Mouse (Mus musculus) neutrophil, adult 5-6 weeks (primary cell): ENCODE data around the gene Slc52a3. TPM values are rescaled to one million over a fixed set of nuclear protein-coding genes. Genes with fewer than 3 reads are reported as not detected.
"Not testable (repeated sequence)": the region's sequence is repeated elsewhere in the genome, so short reads cannot be mapped to it uniquely, and the experiment has no call there.

Experiments
- ATAC-seq: fragments of 151-379, 151-347 bp; 2 replicates; pipeline ENCODE4 v1.8.0; 2017; ENCODE audit warnings: mild to moderate bottlenecking, moderate TSS enrichment; ENCODE audit not compliant: insufficient number of reproducible peaks, poor library complexity, low FRiP score, severe bottlenecking; ENCODE audit errors: extremely low read depth
- total RNA-seq: library from RNA; stranded (forward); fragments of 200-1000 nt; gene quantifications from 2 replicates; pipeline ENCODE4 v1.2.3, GENCODE M21; 2017

The Slc52a3 gene
- total RNA-seq, 1 experiment from 2014 or later: 1.4 TPM

DNA sequence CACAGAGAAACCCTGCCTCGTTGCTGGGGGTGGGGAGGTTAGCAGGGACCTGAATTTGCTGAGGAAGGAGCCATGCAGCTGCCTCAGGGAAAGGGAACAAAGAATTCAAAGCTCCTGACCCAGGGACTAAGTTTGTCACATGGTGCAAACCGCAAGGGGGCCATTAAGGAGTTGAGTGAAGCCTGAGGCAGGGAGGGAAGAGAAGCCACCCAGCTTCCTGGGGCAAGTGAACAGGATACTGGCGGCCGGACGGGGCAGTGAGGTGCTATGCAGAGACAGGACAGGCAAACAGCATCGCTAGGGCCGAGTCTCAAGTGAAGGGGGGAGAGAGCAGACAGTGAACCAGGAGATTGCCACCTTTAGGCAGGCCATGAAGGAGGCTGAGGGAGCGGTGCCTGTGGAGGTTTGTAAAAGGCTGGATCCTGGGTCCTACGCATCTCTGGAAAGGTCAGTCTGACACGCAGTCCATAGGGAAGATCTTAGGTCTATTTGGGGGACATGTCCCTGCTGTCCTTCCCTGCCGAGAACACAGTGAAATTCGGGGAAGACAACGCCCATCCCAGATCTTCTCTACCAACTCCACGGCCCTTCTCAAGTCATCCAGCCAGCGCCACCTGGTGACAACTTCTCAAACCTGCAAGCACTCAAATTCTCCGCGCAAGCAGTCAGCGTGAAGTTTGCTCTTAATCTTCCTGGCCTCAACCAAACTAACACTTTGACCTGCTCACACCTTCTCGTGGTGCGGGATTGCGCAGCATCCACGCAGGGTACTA is 1.8 kb upstream of the Slc52a3 start:
- ATAC-seq: peak; percentile 64

DNA sequence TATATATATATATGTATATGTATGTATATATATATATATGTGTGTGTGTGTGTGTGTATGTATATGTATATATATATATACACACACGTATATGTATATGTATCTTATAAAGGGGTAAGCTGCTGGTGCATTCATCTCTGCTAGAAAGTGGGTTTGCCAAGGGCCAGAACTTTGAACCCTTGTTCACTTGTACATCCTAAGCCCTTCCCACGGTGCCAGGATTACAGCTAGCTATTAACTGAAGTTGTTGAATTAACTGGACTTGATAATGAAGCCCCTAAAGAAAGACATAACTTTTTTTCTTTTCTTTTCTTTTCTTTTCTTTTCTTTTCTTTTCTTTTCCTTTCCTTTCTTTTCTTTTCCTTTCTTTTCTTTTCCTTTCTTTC is 872 bp downstream of the Slc52a3 start:
- ATAC-seq: not testable (repeated sequence)

DNA sequence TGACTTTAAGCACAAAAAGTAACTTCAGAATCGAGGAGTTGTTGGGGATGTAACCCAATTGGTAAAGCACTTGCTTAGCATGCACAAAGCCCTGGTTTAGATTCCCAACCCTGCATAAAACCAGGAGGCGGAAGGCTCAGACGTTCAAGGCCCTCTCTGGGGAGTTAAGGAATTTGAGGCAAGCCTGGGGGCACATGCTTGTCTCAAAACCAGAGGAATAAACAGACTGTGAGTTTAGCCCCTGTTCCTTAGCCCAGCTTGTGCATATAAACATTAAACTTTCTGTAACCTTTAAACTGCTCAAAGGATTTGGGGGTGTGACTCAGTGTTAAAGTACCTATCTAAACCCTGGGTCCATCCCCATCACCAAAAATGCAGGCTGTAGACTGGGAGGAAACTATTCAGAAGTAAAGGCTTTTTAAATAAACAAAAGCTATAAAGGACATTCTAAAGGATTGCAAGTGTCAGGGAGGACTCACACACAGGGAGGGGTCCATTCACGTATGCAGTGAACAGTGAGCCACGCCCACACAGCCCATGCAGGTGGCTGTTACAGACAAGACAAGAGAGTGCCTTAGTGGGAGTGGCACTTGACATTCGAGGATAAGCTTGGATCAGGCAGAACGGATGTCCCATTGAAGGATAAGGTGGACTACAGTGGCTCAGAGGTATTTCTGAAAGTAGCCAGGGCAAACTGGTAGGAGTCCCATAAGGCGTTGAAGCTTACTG is 1.6 kb downstream of the Slc52a3 start:
- no peak for ATAC-seq

DNA sequence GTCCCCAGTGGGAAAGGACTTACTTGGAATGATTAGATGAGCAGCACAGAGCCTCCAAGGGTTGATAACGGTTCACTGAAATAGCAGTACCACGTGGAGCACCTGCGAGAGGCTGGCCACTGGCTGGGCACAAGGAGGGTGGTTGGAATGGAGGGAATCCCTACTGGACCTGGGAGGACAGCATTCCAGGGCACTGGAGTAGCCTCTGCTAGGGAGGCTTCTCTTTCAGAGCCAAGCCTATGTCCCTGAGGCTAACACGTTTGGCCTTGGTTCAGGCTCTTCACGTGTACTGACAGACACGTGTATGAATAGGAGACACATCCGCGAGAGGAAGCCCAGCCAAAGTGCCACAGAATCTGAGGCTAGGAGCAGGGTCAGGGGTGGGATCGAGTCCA is 2.2 kb downstream of the Slc52a3 start:
- ATAC-seq: no peak

DNA sequence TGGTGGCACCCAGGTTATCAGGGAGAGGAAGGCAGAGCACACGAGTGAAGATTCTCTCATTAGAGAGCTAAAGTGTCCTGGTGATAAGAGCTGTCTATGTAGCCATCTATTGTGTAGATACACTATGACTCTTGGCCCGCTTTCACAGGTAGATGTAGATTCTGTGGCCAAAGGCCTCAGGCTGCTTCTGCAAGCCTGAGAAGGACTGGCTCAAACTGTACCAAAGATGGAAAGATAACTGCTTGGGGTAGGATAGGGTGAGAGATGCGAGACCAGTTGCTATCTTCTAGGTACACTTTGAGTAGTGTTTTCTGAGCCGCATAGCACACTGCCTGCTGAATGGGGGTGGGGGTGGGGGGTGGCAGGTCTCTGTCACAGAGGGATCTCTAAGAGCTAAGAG is 2.6 kb downstream of the Slc52a3 start:
- ATAC-seq: no peak

DNA sequence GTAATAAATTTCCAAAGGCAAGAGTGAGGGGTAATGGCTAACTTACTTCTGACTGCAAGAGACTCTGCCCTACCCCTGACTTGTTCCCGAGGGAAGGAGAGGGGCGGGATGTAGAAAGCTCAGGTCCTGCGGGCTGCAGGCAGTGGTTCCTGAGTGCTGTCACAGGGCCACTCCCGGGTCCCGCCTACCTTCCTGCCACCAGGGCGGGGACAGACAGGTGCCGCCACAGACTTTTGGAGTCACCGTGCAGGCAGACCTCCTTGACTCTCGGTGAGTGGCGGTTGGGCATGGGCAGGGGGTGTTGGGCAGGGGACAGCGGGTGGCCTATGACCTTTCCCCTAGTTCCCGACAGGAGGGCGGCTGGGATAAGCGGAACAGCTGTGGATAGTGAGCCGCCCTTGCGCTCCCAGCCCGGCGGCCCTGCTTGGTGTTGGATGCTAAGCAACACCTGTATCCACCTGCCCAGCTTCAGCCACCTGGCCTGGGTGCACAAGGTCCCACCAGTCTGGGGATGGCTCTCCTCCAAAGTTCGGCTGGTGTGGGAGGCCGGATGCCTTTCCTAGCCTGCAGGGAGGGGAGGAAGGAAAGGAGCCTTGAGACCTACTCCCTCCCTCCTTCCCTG is 3.5 kb downstream of the Slc52a3 start:
- no peak for ATAC-seq

DNA sequence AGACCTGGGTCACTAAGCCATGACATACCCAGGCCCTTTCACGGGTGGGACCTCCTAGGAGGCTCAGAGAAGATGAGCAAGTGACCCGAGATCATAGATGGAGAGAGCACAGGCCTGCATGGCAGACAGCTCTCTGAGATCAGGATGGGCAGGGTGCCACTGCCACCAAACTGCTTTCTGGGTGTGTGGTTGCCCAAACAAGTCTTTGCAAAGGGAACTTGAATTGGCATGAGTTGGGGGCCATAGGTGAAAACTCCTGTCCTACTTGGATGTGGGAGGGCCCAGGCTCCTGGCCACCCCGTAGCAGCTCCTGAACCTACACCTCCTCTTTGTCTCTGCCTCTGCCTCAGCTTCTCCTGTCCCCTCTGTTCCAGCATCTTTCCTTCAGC is 4.0 kb downstream of the Slc52a3 start:
- ATAC-seq: no peak

DNA sequence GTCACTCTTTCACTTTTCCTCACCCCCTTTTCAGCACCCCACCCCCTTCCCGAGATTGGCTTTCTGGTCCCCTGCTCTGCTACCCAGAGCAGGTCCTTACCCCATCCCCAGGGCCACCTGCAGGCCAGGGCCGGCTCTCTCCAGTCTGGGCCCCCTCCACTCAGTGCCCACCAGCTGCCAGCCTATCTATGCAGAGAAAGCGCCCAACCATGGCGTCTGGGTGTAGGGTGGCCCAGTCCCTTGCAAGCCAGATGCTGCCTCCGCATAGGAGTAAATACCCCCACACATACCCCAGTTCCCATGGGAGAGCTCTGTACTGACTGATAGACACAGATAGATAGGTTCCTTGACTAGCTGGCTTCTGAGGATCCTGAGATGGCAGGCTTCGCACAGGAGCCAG is 4.4 kb downstream of the Slc52a3 start:
- no peak for ATAC-seq

DNA sequence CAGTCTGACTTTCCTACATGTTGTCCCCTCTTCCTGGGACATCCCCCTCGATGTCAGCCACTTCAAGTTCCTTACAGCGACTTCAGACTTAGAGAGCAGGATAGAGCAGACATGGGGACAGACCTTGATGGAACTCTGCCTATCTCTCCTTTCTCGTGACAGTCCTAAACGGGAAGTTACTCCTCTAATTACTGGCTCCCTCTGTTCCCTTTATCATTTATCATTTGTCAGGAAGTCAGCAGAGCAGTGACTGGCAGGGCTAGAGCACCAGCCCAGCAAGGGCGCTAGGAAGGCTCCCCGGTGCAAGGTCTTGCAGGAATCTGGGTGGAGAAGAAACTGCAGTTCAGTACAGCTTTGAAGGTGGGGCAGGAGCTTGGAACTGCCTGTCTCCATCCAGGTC is 6.2 kb downstream of the Slc52a3 start:
- no peak for ATAC-seq

DNA sequence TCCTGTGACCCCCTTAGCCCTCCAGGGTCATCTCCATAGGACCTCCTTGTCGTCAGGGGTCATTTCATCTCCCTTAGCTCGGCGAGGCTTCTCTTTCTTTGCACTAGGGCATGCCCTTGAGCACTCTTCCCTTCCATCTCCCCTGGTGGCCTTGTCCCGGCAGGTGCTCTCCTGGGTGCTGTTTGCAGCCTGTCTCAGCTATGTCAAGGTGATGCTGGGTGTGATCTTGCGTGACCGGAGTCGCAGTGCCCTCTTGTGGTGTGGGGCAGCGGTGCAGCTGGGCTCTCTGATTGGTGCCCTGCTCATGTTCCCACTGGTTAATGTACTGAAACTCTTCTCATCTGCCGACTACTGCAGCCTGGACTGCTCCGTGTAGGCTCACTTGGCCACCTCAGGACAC is 11.5 kb downstream of the Slc52a3 start:
- no peak for ATAC-seq

DNA sequence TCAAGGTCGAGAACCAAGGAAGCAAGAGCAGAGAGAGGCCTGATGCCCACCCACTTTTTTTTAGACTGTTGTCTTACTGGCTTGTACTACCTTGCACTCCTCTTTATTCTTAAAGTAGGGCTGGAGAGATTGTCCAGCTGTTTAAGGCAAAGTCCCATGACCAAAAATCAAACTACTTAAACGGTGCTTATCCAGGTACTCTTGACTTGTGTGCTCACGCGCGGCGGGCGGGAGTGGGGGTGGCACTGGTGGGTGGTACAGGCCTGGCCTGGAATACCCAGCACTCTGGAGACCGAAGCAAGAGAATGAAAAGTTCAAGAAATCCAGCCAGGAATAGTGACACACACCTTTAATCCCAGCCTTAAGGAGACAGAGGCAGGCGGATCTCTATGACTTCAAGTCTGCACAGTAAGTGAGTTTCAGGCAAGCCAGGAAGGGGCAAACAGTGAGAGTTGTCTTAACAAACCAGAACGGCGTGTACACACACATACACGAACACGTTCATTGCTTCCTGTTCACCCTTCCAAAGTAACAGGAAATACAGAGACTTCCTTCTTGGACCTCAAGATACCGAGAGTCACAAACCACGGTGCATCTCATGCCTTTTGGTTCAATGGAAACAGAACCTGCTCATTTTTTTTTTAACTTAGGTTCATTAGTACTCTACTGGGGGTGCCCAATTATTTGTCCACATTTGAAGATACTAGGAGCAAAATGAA is 12.9 kb downstream of the Slc52a3 start:
- no peak for ATAC-seq

DNA sequence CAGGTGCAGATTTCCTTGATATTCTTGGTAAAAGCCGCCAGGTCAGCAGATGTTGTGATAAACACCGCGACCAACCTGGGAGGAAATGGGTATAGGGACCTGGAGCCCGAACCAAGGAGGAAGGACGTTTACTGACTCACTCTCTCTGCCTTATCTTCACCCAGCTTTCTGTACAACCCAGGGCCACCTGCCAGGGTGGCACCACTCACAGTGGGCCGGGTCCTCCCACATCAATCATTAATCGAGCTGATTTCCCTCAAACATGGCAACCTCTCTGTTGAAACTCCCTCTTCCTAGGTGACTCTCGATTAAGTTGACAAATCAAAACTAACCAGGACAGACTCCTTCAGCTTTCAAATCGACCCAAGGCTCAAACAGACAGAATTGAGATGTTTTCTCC is 13.9 kb downstream of the Slc52a3 start:
- ATAC-seq: no peak

DNA sequence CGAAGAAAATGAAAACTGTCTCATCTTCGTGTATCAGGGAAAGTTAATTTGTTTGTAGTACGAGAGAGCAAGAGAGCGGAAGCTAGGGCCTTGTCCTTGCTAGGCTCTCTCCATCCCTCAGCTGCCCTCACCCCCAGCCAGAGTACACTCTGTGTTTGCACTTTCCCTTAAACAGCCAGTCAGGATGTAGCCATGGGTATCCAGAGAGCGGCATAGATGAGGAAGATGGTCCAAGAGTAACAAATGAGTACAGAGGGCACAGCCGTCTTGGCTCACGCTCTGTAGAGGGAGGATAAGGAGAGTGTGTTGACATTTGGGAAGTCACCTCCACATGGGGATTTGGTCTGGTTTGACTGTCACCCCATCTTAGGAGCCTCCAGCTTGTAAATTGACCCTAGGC is 14.3 kb downstream of the Slc52a3 start:
- no peak for ATAC-seq

DNA sequence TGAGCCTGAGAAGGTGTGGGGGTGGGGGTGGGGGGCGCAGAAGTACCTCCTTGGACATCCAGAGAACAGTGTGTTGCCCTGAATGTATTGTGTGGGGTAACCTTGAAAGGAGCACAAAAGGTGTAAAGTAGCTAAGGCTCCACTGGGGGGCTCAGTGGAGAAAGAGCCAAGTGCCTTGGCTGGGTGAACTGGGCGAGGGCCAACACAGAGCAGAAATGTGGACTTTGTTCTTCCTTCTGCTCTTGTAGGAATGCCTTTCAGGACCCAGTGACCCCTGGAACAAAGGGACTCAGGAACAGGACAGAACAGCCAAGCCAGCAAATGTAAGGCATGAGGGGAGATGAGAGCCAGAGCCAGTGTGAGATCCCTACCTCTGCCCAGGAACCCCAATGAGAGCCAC is 15.4 kb downstream of the Slc52a3 start:
- no peak for ATAC-seq

DNA sequence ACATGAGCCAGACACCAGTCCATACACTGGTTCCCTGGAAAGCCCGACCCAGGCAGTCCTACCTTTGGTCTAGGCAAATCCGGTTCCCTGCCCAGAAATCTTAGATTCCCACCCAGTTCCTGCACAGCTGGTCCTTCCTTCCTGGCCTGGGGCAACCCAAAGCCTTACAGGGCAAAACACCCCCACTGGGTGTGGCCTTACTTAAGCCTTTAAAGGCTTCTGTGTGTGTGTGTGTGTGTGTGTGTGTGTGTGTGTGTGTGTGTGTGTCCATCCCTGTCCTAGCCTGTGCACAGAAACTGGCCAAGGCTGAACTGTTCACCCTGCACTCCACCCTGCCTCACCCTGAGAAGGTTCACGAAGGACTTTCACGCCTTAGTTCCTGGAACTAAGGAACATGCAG is 15.9 kb downstream of the Slc52a3 start:
- no peak for ATAC-seq

DNA sequence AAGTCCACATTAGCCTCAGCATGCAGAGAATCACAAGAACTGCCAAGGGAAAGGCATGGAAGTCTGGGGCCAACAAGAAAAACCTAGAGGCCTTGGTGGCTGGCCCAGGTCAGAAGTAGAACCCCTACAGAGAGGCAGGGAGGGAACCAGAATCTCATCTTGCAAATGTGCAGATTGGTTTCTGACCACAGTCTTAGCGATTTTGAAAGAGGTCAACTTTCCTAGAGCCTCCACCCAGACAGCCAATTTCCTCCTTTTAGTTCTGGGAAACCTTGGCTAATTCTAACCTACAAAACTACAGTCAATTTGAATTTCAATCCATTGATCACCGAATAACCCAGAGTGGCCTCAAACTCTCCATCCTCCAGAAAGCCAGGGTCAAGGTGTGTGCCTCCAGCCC is 16.4 kb downstream of the Slc52a3 start:
- no peak for ATAC-seq

DNA sequence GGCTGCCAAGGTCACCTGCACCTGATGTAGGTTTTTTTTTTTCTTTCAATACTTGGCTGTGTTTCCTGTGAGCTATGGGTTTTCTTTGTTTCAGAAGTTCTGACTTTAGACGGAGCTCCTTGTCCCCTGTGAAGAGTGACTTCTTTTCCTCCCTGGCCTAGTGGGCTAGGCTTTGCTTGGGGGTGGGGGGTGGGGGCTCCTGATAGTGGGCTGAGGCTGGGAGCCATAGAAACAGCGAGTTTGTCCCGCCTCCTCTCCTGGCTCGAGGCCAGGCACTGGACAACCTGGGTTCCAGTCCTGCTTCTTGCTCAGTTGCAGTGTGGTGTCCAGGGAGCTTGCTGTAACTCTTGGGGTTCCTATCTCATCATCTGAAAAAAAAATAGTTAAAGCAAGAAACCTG is 19.7 kb downstream of the Slc52a3 start:
- ATAC-seq: no peak

DNA sequence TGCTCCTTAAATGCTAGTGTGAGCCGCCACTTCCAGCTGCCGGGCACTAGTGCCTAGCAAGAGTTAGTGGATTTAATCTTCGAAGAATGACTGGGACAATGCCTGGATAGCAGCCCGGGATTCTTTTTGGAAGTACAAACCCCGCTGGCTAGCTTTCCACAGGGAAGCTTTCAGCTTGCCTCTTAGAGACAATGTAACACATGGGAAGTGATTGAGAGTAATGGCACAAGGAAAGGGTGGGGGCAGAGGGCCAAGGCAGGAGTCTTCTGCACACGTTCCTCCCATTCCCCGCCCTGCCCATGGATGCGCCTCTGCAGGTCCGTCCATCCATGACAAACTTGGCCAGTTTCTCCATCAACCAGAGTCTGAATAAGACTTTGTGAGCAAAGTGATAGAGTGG is 20.4 kb downstream of the Slc52a3 start:
- no peak for ATAC-seq

DNA sequence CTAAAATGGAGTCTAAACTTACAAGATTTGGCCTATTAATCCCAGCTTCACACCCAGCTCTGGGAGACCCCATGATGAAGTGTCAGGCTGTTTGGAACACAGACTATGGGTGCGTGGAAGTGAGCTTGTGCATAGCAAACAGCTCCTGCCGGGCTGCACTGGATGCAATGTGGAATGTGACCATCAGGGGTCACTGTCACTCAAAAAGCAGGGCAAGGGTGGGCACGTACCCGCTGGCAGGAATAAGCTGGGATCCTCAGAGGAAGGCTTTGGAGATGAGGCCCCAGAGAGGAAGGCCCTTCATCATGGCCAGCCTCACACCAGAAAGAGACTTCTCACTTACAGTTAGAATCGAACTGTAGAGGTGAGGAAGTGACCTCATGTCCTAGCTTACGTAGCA is 23.9 kb downstream of the Slc52a3 start:
- ATAC-seq: peak; percentile 51; the same call in 1 of the 2 replicates

DNA sequence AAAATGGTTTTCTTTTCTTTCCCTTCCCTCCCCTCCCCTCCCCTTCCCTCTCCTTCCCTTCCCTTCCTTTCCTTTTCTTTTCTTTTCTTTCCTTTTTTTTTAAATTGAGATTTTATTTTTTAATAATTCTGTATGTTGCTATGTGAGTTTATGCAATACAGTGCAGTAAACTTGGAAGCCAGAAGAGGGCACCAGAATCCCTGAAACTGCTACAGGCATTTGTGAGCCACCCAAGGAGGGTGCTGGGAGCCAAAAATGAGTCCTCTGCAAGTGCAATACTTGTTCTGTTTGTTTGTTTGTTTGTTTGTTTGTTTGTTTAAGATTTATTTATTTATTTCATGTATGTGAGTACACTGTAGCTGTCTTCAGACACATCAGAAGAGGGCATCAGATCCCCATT is 25.7 kb downstream of the Slc52a3 start:
- no peak for ATAC-seq
